Mouse (Mus musculus) common myeloid progenitor, adult 5-6 weeks (primary cell): Measurements from ENCODE around the gene Epha3. TPM values are rescaled to one million over a fixed set of nuclear protein-coding genes. Genes with fewer than 3 reads are reported as not detected.

Experiments used
- ATAC-seq: replicated peaks from 2 replicates; pipeline ENCODE4 v1.8.0; 2016; ENCODE audit warnings: low read depth, mild to moderate bottlenecking, moderate TSS enrichment, inconsistent platforms; ENCODE audit not compliant: poor library complexity, severe bottlenecking
- total RNA-seq: library from RNA; stranded (forward); fragments of 200-1000, 187-1606 nt; gene quantifications from 2 replicates; pipeline ENCODE4 v1.2.3, GENCODE M21; 2017

The Epha3 gene
- total RNA-seq: not detected in 2 replicates

DNA sequence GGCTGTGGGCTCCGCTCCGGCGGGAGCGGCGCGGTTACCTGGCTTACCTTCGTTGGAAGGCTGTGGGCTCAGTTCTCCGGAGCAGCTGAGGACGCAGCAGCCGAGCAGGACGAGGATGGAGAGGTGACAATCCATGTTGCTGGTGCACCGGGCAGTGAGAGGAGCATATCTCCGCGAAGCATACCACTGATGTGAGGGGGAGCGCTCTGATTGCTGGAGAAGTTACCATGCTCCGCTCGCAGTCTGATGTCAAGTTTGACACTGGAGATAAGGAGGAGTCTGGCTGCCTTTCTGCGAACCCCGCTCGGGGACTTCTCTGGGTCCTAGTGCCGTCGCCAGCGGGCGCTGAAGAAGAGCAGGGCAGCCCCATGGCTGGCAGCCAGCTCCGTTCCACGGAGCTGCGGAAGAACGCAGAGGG lies at the start of gene Epha3:
Epha3 (minus strand) TSS at position 263 of the 418 bp plus-strand sequence.
- ATAC-seq: peak; percentile 97

- ATAC-seq: no peak
These were observed 39.5 kb upstream of the Epha3 start for GRCm38 (mm10) chr16:63903425-63903824.

- ATAC-seq: peak; percentile 60
These were observed 17.2 kb upstream of the Epha3 start for GRCm38 (mm10) chr16:63881190-63881589.

DNA sequence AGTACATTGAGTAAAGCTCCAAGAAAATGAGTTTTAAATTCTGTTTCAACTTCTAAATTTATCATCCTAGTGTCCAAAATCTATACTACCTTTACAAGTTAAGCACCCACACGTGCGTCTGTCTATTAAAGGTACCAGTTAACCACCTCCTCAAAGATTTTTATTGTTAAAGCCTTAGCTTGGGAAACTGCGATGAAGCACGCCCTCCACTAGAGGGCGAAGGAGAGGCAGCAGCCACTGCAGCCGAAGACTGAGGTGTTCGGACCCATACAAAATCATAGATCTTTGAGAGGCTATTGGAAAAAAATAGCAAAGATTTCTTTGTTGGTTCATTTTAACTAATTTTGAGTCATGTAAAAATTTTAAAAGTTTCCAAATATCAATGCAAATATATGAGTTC lies 8.3 kb upstream of the Epha3 start:
- peak; percentile 97 for ATAC-seq

GRCm38 (mm10) chr16:63864463-63864976 lies 545 bp upstream of the Epha3 start:
- ATAC-seq: no peak

- ATAC-seq: no peak
These were observed 794 bp downstream of the Epha3 start for GRCm38 (mm10) chr16:63863181-63863580.

- no peak for ATAC-seq
These were observed 6.4 kb downstream of the Epha3 start for GRCm38 (mm10) chr16:63857561-63857960.

DNA sequence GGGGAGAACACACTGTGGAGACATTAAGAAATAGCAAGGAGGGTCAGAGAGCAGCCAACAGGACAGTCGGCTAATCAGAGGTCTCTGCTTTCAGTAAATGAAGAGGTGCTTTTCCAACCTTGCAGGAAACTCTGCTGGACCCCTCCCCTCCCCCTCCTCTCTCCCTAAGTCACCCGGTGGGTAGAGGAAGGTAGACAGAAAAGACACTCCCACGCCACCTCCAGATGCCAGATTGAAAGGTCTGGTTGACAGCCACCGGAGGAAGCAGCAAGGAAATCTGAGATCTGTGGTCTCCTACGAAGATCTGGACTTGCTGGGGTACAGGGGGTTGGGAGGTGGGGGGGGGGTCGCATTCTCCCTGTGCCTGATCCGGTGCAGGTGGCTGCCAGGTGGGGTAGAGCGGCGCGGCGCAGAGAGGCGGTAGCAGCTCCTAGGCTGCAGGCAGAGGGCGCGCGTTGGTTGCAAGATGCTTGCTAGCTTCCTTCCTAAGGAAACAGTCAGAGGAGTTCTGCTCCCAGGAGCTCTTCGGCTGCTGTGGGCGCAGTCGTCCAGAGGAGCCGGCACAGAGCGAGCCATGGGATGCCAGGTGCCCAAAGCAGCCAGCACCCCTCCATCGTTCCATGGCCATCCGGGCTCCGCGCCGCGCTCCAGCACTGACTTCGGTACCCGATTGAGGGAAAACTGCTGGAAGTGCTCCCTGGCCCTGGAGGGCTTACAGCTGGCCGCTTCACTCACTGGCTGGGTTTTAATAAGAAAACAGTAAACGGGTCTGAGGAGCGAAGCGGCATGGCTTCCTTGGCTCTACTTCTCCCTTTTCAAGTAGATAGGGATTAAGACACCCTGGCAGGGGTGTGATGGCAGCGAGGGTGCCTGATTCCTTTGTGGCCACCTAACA lies 7.1 kb downstream of the Epha3 start:
- ATAC-seq: peak; percentile 86

DNA sequence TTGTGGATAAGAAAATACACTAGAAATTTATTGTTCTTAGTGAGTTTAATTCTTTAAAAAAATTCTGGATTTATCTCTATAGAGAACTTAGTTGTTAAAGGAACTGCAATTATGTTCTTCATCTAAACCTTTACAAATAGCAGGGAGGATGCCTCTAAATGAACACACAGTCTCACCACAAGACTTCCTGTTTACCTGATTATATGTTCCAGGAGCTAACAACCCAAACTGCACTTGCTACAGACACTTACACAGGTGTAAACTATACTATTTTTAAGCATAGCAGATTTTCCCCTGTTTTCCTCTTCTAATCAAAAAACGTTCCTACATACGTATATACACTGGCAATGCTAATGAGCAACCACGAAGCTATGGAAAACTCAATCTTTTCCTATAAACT lies 13.7 kb downstream of the Epha3 start:
- no peak for ATAC-seq

DNA sequence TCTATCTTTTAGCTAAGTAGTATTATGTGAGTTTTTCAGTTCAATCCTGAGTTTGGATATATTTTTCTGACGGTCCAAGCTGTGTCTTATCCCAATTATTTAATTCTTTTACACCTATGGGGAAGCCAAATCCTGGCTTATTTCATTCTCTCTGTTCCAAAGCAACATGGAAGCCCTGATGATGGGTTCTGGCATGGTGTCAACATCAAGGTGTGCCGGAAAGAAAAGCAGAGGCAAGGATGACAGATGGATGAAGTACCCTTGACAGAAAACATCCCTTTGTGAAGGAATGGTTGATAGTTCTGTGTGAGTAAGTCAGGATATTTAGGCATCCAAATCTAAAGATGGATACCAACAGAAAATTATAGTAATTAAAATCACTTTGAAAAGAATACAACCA lies 21.1 kb downstream of the Epha3 start:
- no peak for ATAC-seq

- ATAC-seq: no peak
These were observed 26.5 kb downstream of the Epha3 start for GRCm38 (mm10) chr16:63837466-63837865.

DNA sequence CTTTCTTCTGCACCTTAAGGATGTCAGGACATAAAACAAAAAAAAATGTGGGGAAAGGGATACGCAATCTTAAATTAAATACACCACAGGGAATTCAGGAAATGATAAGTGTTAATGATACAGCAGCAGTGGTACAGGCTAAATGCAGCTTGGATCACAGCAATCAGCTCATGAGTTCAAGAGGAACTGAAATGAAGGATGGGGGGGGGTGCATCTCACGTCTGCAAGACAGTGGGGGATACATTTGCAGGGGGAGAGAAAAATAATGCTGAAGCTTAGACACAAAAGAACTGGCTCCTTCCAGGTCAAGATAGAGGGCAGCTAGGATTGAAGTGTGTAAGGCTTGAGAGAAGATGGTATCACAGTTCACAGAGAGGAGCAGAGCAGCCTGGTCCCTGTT lies 42.8 kb downstream of the Epha3 start:
- ATAC-seq: no peak

DNA sequence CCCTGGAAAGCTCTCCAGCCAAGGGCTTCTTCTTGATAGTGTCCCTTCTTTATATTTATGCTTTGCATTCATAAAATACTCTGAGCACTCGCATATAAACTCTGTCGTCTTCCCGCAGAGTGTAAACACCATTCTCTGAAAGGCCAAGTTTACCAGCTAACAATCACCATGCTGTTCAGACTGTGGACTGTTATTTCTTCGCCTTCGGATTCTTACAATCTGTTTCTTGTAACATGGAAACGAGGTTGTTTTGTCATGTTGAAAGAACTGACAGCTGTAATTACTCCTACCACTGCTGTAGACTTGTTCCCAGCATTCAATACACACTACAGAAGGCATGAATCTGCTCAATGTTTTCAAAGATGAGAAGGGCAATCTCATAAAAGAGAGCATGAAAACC lies 46.4 kb downstream of the Epha3 start:
- ATAC-seq: no peak

DNA sequence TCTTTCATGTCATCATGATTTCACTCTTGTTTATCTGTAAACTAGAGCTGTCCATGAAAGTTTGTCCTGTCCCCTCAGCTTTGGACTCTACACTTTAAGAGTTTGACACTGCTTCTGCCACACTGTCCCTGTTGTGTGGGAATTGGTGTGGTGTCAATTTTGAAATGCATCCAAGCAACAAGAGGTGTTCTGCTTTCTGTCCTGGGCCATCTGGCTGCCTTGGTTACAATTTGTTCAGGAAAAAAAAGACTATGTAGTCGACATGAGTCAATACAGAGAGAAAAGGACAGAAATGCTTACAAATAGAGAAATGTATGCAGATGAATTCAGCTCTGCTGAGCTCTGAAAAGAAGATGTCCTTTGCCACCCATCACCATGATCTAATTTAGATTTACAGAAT lies 47.3 kb downstream of the Epha3 start:
- ATAC-seq: no peak

- ATAC-seq: no peak
These were observed 54.1 kb downstream of the Epha3 start for GRCm38 (mm10) chr16:63809871-63810270.

DNA sequence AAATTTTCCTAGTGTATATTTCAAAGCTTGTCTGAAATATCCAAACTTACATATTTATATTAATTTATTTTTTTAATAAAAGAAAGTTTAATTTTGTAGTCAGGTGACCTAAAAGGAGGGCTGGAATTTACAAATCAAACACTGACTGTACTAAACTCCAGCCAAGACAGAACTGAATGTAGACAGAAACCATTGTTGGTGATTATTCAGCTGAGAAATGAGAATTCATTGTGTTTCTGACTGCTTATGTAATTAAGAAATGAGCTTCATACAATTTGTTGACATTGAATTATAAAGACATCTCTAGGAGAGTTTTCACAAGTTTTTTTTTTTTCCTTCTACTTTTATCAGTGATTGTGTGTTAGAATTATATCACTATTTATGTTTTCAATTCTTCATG lies 55.0 kb downstream of the Epha3 start:
- ATAC-seq: no peak

- ATAC-seq: no peak
These were observed 57.4 kb downstream of the Epha3 start for GRCm38 (mm10) chr16:63806437-63807129.

- ATAC-seq: no peak
These were observed 58.0 kb downstream of the Epha3 start for GRCm38 (mm10) chr16:63806025-63806424.

- ATAC-seq: no peak
These were observed 62.5 kb downstream of the Epha3 start for GRCm38 (mm10) chr16:63801436-63801835.

GRCm38 (mm10) chr16:63798341-63798740 lies 65.6 kb downstream of the Epha3 start:
- ATAC-seq: no peak

DNA sequence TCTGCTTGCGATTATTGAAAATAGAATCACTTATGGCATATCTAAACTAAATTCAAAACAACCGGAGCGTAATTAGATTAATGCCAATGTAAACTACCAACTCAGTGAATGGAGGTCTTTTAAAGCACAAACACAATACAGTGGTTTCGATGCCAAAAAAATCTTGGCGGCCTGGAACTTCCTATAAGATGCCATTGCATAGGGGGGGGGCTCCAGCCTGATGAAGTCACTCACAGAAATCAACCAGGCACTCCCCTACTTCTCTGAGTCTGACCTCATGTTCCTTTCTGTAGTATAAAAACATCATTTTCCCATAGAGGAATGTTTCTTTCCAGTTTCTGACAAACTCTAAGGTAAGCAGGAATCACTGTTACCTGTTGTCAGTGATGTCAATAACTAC lies 69.7 kb downstream of the Epha3 start:
- no peak for ATAC-seq
